ENCODE assay signal across 19 mouse cellular contexts in the genomic region with DNA sequence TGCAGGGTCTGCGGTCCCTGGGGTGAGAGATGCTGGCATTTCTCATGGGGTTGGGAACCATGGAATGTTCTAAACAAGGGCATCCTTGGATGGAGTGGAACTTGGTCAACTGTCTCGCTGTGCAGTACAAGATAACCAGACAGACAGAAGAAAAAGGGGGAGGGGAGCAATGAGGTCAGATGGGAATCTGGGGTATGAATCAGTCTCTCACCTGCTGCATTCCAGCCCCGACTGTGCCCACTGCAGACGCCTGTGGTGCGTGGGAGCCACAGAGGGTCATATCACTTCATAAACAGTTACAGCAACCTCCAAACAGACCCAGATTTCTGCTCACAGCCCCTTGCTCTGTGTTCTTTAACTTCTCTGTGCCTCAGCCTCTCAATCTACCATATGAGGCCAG. TPM values are rescaled to one million over a fixed set of nuclear protein-coding genes. Genes with fewer than 3 reads are reported as not detected.
A peak's percentile ranks its signal among the peaks of the same experiment; 100 is the strongest.
DNase-seq lines count a peak whose midpoint lies in the region; ATAC-seq lines count a peak whose summit lies in the region.
"Had no signal": no experiment of that assay in that cellular context is flagged by ENCODE, and none has a peak within 500 bp of the region (broad histone marks: within the 10 kb centered on the region; RNA-seq: fewer than 3 reads in every experiment).

No protein-coding gene starts in this region.

- H3K36me3 ChIP-seq in kidney, embryonic 15.5 days, result no peaks in the 10 kb centered on the region
- no peaks in the 10 kb centered on the region for H3K36me3 ChIP-seq in hindbrain, embryonic 16.5 days (ENCODE audit: control insufficient read depth, insufficient read depth, low read length)
- no peaks in the 10 kb centered on the region; the same call in 1 of the 2 replicates for H3K36me3 ChIP-seq in limb, embryonic 15.5 days
- H3K36me3 ChIP-seq: forebrain, embryonic 15.5 days; liver, embryonic 13.5 days had no signal

- no peak overlapping the region for H3K9ac ChIP-seq in kidney, embryonic 15.5 days
- no peak overlapping the region for H3K9ac ChIP-seq in hindbrain, embryonic 16.5 days (ENCODE audit: low read depth, low read length)
- H3K9ac ChIP-seq in limb, embryonic 15.5 days, result no peak overlapping the region
- H3K9ac ChIP-seq: forebrain, embryonic 15.5 days; liver, embryonic 13.5 days had no signal

- no peak for DNase-seq in kidney, postnatal 4 days
- DNase-seq in frontal cortex, adult 2 months (ENCODE audit: extremely low spot score in 1 of 2, low spot score in 1 of 2), result no peak
- no peak for DNase-seq in spleen, postnatal 10 days (ENCODE audit: low spot score in 2 of 2)
- DNase-seq: adrenal gland, adult 8-10 months; cerebellum, adult 18-20 months; gastrocnemius, postnatal 14 days; liver, embryonic 13.5 days; lung, postnatal 14 days; thymus, adult 18-20 months had no signal

- 59% methylated on average over 5 of the region's 5 CpGs for WGBS in kidney, embryonic 15.5 days
- WGBS in hindbrain, embryonic 16.5 days, result 87% methylated on average over 5 of the region's 5 CpGs
- WGBS in limb, embryonic 15.5 days, result 52% methylated on average over 5 of the region's 5 CpGs

- H3K27me3 ChIP-seq in kidney, embryonic 15.5 days, result no peaks in the 10 kb centered on the region; the same call in none of the 2 replicates
- no peaks in the 10 kb centered on the region for H3K27me3 ChIP-seq in hindbrain, embryonic 16.5 days (replicated peaks; ENCODE audit: control insufficient read depth, insufficient read depth, low read length)
- no peaks in the 10 kb centered on the region for H3K27me3 ChIP-seq in limb, embryonic 15.5 days
- H3K27me3 ChIP-seq: forebrain, embryonic 15.5 days had no signal

- H3K4me3 ChIP-seq in kidney, embryonic 15.5 days (replicated peaks), result no peak overlapping the region
- H3K4me3 ChIP-seq in hindbrain, embryonic 16.5 days (ENCODE audit: low read length), result no peak overlapping the region
- H3K4me3 ChIP-seq in limb, embryonic 15.5 days, result peak overlapping the region; percentile 69; the same call in 1 of the 2 replicates
- H3K4me3 ChIP-seq: forebrain, embryonic 15.5 days; liver, embryonic 13.5 days had no signal

- H3K9me3 ChIP-seq in kidney, embryonic 15.5 days (replicated peaks), result no peaks in the 10 kb centered on the region
- H3K9me3 ChIP-seq in hindbrain, embryonic 16.5 days (ENCODE audit: control insufficient read depth, low read length), result no peaks in the 10 kb centered on the region
- H3K9me3 ChIP-seq in limb, embryonic 15.5 days, result no peaks in the 10 kb centered on the region
- H3K9me3 ChIP-seq: forebrain, embryonic 15.5 days; liver, embryonic 13.5 days had no signal

- no peak for ATAC-seq in kidney, embryonic 15.5 days (replicated peaks; ENCODE audit: low FRiP score)
- no peak for ATAC-seq in hindbrain, embryonic 16.5 days
- ATAC-seq in limb, embryonic 15.5 days (ENCODE audit: insufficient number of reproducible peaks, low FRiP score, low TSS enrichment, low read depth), result no peak
- ATAC-seq in megakaryocyte, adult 5-6 weeks (ENCODE audit: poor library complexity, severe bottlenecking), result no peak
- ATAC-seq: CD4-positive, CD25-positive, alpha-beta regulatory T cell, adult 4 months; forebrain, embryonic 15.5 days had no signal

- peaks cover 65% of the 10 kb centered on the region for H3K4me1 ChIP-seq in kidney, embryonic 15.5 days
- peaks cover 21% of the 10 kb centered on the region for H3K4me1 ChIP-seq in hindbrain, embryonic 16.5 days (ENCODE audit: control insufficient read depth, insufficient read depth, low read depth, low read length)
- peaks cover 76% of the 10 kb centered on the region for H3K4me1 ChIP-seq in limb, embryonic 15.5 days

- H3K4me2 ChIP-seq in kidney, embryonic 15.5 days, result peak overlapping the region; percentile 92; the same call in 1 of the 2 replicates
- H3K4me2 ChIP-seq in hindbrain, embryonic 16.5 days (ENCODE audit: low read length), result peak overlapping the region; percentile 91; the same call in 1 of the 2 replicates
- peak overlapping the region; percentile 84 for H3K4me2 ChIP-seq in limb, embryonic 15.5 days
- H3K4me2 ChIP-seq: heart, embryonic 11.5 days had no signal

- no peak overlapping the region for H3K27ac ChIP-seq in kidney, embryonic 15.5 days
- H3K27ac ChIP-seq in hindbrain, embryonic 16.5 days (ENCODE audit: low read depth, low read length), result no peak overlapping the region
- no peak overlapping the region for H3K27ac ChIP-seq in limb, embryonic 15.5 days
- H3K27ac ChIP-seq: forebrain, embryonic 15.5 days; liver, embryonic 13.5 days had no signal

RNA-seq across cellular contexts. Expression of a gene that starts 2.4 kb away (rescaled TPM):
- 47.1 and 53.2 TPM in 2 replicates for polyA plus RNA-seq in kidney, embryonic 15.5 days (2015; fragmentation: Nextera tagmentation; extraction: Ambion mirVana)
- polyA plus RNA-seq in hindbrain, embryonic 16.5 days (2015; fragmentation: Nextera tagmentation; extraction: Ambion mirVana), result 37.4 and 38.4 TPM in 2 replicates
- 125 and 136 TPM in 2 replicates for polyA plus RNA-seq in limb, embryonic 15.5 days (2015; fragmentation: Nextera tagmentation; extraction: Ambion mirVana)
- 22.6 and 24.7 TPM in 2 replicates for polyA plus RNA-seq in frontal cortex, adult 2 months (2012; rRNA removed)
- total RNA-seq in megakaryocyte, adult 5-6 weeks (2015), result 0.33 and 0.82 TPM in 2 replicates
- 0.77 and 3.9 TPM in 2 replicates for total RNA-seq in megakaryocyte, adult 5-6 weeks (2017)
- total RNA-seq: hematopoietic stem cell, adult 5-6 weeks; MEL had no signal

RNA-seq across cellular contexts. Expression of a gene that starts 33.5 kb away (rescaled TPM):
- 36.6 and 44.5 TPM in 2 replicates for polyA plus RNA-seq in kidney, embryonic 15.5 days (2015; fragmentation: Nextera tagmentation; extraction: Ambion mirVana)
- polyA plus RNA-seq in hindbrain, embryonic 16.5 days (2015; fragmentation: Nextera tagmentation; extraction: Ambion mirVana), result 12.3 and 15.1 TPM in 2 replicates
- polyA plus RNA-seq in limb, embryonic 15.5 days (2015; fragmentation: Nextera tagmentation; extraction: Ambion mirVana), result 132 and 149 TPM in 2 replicates
- polyA plus RNA-seq in frontal cortex, adult 2 months (2012; rRNA removed), result 20.5 and 27.1 TPM in 2 replicates
- total RNA-seq in megakaryocyte, adult 5-6 weeks (2015), result not detected in 2 replicates
- not detected in 2 replicates for total RNA-seq in megakaryocyte, adult 5-6 weeks (2017)
- total RNA-seq: hematopoietic stem cell, adult 5-6 weeks; monocyte, adult 5-6 weeks had no signal
- polyA plus RNA-seq: CD4-positive, CD25-positive, alpha-beta regulatory T cell, adult 4 months had no signal

RNA-seq across cellular contexts. Expression of a gene that starts 38.5 kb away (rescaled TPM):
- polyA plus RNA-seq in kidney, embryonic 15.5 days (2015; fragmentation: Nextera tagmentation; extraction: Ambion mirVana), result 1.4 and 1.9 TPM in 2 replicates
- 4.9 and 7.2 TPM in 2 replicates for polyA plus RNA-seq in hindbrain, embryonic 16.5 days (2015; fragmentation: Nextera tagmentation; extraction: Ambion mirVana)
- 6.9 and 7.9 TPM in 2 replicates for polyA plus RNA-seq in limb, embryonic 15.5 days (2015; fragmentation: Nextera tagmentation; extraction: Ambion mirVana)
- polyA plus RNA-seq in frontal cortex, adult 2 months (2012; rRNA removed), result 6.6 and 8.9 TPM in 2 replicates
- 6.8 and 11.0 TPM in 2 replicates for total RNA-seq in megakaryocyte, adult 5-6 weeks (2015)
- 8.0 and 8.5 TPM in 2 replicates for total RNA-seq in megakaryocyte, adult 5-6 weeks (2017)
- polyA plus RNA-seq: CD4-positive, CD25-positive, alpha-beta regulatory T cell, adult 4 months had no signal
